Comparison of ENCODE assay signal across 8 mouse cellular contexts in genomic region chr4:137357517-137358254, GRCm38 (mm10). TPM values are rescaled to one million over a fixed set of nuclear protein-coding genes. Genes with fewer than 3 reads are reported as not detected.
DNase-seq lines count a peak whose midpoint lies in the region; ATAC-seq and TF ChIP-seq lines count a peak whose summit lies in the region.

Gene Cdc42 (minus strand): TSS chr4:137357720.

- no peak for TF ChIP-seq CTCF in E14TG2a.4 (conservative IDR thresholded peaks at IDR 0.05; ENCODE audit: low read length)
- TF ChIP-seq CTCF in heart, postnatal 0 days (IDR thresholded peaks at IDR 0.05; ENCODE audit: low read depth): no peak
- TF ChIP-seq CTCF in testis, adult 2 months (IDR thresholded peaks at IDR 0.05; ENCODE audit: control insufficient read depth, insufficient read depth, insufficient replicate concordance, low read depth, low read length): no peak; the same call in 1 of the 2 replicates

- H3K4me3 ChIP-seq in E14TG2a.4 (replicated peaks; ENCODE audit: low read length): peak within 1 kb of the TSS; percentile 88
- H3K4me3 ChIP-seq in forebrain, embryonic 12.5 days (replicated peaks): peak within 1 kb of the TSS; percentile 98
- H3K4me3 ChIP-seq in heart, postnatal 0 days (ENCODE audit: low read depth, low read length): peak within 1 kb of the TSS; percentile 72
- H3K4me3 ChIP-seq in liver, embryonic 16.5 days (ENCODE audit: low read depth, low read length): peak within 1 kb of the TSS; percentile 96
- H3K4me3 ChIP-seq in neural tube, embryonic 13.5 days: peak within 1 kb of the TSS; percentile 97
- peak within 1 kb of the TSS; percentile 94 for H3K4me3 ChIP-seq in testis, adult 2 months (ENCODE audit: control insufficient read depth, low read depth, low read length)

- peak within 1 kb of the TSS; percentile 98 for H3K27ac ChIP-seq in forebrain, embryonic 12.5 days
- H3K27ac ChIP-seq in heart, postnatal 0 days (ENCODE audit: low read depth): peak within 1 kb of the TSS; percentile 96
- H3K27ac ChIP-seq in liver, embryonic 16.5 days (ENCODE audit: low read length): peak within 1 kb of the TSS; percentile 96
- peak within 1 kb of the TSS; percentile 99 for H3K27ac ChIP-seq in neural tube, embryonic 13.5 days (replicated peaks)
- H3K27ac ChIP-seq in testis, adult 2 months (ENCODE audit: control insufficient read depth, insufficient read depth, low read depth, low read length): peak within 1 kb of the TSS; percentile 86

- H3K36me3 ChIP-seq in E14TG2a.4 (ENCODE audit: insufficient read depth, low read length): 0 out of 2 replicates have a peak, but pooled peaks cover 3% of the 10 kb centered on the region
- no peaks in the 10 kb centered on the region for H3K36me3 ChIP-seq in forebrain, embryonic 12.5 days (replicated peaks)
- H3K36me3 ChIP-seq in heart, postnatal 0 days (replicated peaks; ENCODE audit: control insufficient read depth, insufficient read depth, low read length): no peaks in the 10 kb centered on the region
- H3K36me3 ChIP-seq in liver, embryonic 16.5 days (ENCODE audit: control insufficient read depth, insufficient read depth): no peaks in the 10 kb centered on the region
- no peaks in the 10 kb centered on the region for H3K36me3 ChIP-seq in neural tube, embryonic 13.5 days
- no peaks in the 10 kb centered on the region for H3K36me3 ChIP-seq in testis, adult 2 months (ENCODE audit: control insufficient read depth, insufficient read depth, low read length)

- peak; percentile 94 for DNase-seq in c-Kit-positive CD71-positive TER-119-positive erythroid progenitor cells, embryonic 14.5 days (ENCODE audit: low spot score)
- peak; percentile 95 for DNase-seq in heart, postnatal 0 days (ENCODE audit: low spot score)
- peak; percentile 99 for DNase-seq in kidney, postnatal 4 days

- H3K4me2 ChIP-seq in forebrain, embryonic 12.5 days: peak within 1 kb of the TSS; percentile 77
- H3K4me2 ChIP-seq in heart, postnatal 0 days (ENCODE audit: low read depth, low read length): peak within 1 kb of the TSS; percentile 79
- peak within 1 kb of the TSS; percentile 89 for H3K4me2 ChIP-seq in liver, embryonic 16.5 days (ENCODE audit: low read depth, low read length)
- H3K4me2 ChIP-seq in neural tube, embryonic 13.5 days: peak within 1 kb of the TSS; percentile 68

- H3K9me3 ChIP-seq in E14TG2a.4 (ENCODE audit: low read length): no peaks in the 10 kb centered on the region
- no peaks in the 10 kb centered on the region for H3K9me3 ChIP-seq in forebrain, embryonic 12.5 days
- no peaks in the 10 kb centered on the region for H3K9me3 ChIP-seq in heart, postnatal 0 days (replicated peaks; ENCODE audit: control insufficient read depth, low read length)
- no peaks in the 10 kb centered on the region for H3K9me3 ChIP-seq in liver, embryonic 16.5 days (replicated peaks; ENCODE audit: control insufficient read depth, low read length)
- no peaks in the 10 kb centered on the region for H3K9me3 ChIP-seq in neural tube, embryonic 13.5 days

- H3K9ac ChIP-seq in forebrain, embryonic 12.5 days: peak within 1 kb of the TSS; percentile 99
- H3K9ac ChIP-seq in heart, postnatal 0 days (replicated peaks; ENCODE audit: low read depth, low read length): peak within 1 kb of the TSS; percentile 95
- peak within 1 kb of the TSS; percentile 100 for H3K9ac ChIP-seq in liver, embryonic 16.5 days (ENCODE audit: low read depth, low read length)
- H3K9ac ChIP-seq in neural tube, embryonic 13.5 days: peak within 1 kb of the TSS; percentile 99

- TF ChIP-seq EP300 in heart, postnatal 0 days (IDR thresholded peaks at IDR 0.05; ENCODE audit: low read depth): 0 out of 2 replicates have a peak, but pooled peaks have one; percentile 39

- ATAC-seq in forebrain, embryonic 12.5 days (ENCODE audit: low FRiP score): peak; percentile 98
- peak; percentile 98 for ATAC-seq in heart, postnatal 0 days (ENCODE audit: insufficient read depth, low read depth)
- ATAC-seq in liver, embryonic 16.5 days (ENCODE audit: low read depth): peak; percentile 98
- peak; percentile 97 for ATAC-seq in neural tube, embryonic 13.5 days (ENCODE audit: low read depth)

- WGBS in forebrain, embryonic 12.5 days: 0% methylated on average over 34 of the region's 44 CpGs
- WGBS in heart, postnatal 0 days: 0% methylated on average over 31 of the region's 44 CpGs
- 0% methylated on average over 37 of the region's 44 CpGs for WGBS in liver, embryonic 16.5 days (ENCODE audit: insufficient replicate concordance)
- WGBS in neural tube, embryonic 13.5 days: under 1% methylated on average over 42 of the region's 44 CpGs

- peaks cover 6% of the 10 kb centered on the region; the same call in 1 of the 2 replicates for H3K27me3 ChIP-seq in E14TG2a.4 (ENCODE audit: insufficient read depth, low read length)
- H3K27me3 ChIP-seq in forebrain, embryonic 12.5 days: 0 out of 2 replicates have a peak, but pooled peaks cover 5% of the 10 kb centered on the region
- H3K27me3 ChIP-seq in heart, postnatal 0 days (ENCODE audit: control insufficient read depth, insufficient read depth, low read length): no peaks in the 10 kb centered on the region
- H3K27me3 ChIP-seq in liver, embryonic 16.5 days (ENCODE audit: control insufficient read depth, insufficient read depth, low read depth, low read length): no peaks in the 10 kb centered on the region
- no peaks in the 10 kb centered on the region for H3K27me3 ChIP-seq in neural tube, embryonic 13.5 days
- no peaks in the 10 kb centered on the region for H3K27me3 ChIP-seq in testis, adult 2 months (ENCODE audit: control insufficient read depth, insufficient read depth, low read length)

- TF ChIP-seq POLR2A in testis, adult 2 months (IDR thresholded peaks at IDR 0.05; ENCODE audit: control insufficient read depth, low read depth, low read length): peak; percentile 95

- peaks cover 66% of the 10 kb centered on the region for H3K4me1 ChIP-seq in E14TG2a.4 (replicated peaks; ENCODE audit: low read depth, low read length)
- H3K4me1 ChIP-seq in forebrain, embryonic 12.5 days: peaks cover 22% of the 10 kb centered on the region
- peaks cover 36% of the 10 kb centered on the region for H3K4me1 ChIP-seq in heart, postnatal 0 days (ENCODE audit: control insufficient read depth, insufficient read depth)
- H3K4me1 ChIP-seq in liver, embryonic 16.5 days (ENCODE audit: control insufficient read depth, low read depth, low read length): peaks cover 36% of the 10 kb centered on the region
- peaks cover 35% of the 10 kb centered on the region for H3K4me1 ChIP-seq in neural tube, embryonic 13.5 days (replicated peaks)
- H3K4me1 ChIP-seq in testis, adult 2 months (ENCODE audit: control insufficient read depth, insufficient read depth, low read length): peaks cover 11% of the 10 kb centered on the region

RNA-seq across cellular contexts. Expression of gene Cdc42, which starts in this region (rescaled TPM):
- polyA plus RNA-seq in forebrain, embryonic 12.5 days (2016; fragmentation: Nextera tagmentation; extraction: Ambion mirVana): 584 and 589 TPM in 2 replicates
- 295 and 311 TPM in 2 replicates for total RNA-seq in heart, postnatal 0 days (2014; rRNA removed; ENCODE audit: low replicate concordance)
- polyA plus RNA-seq in heart, postnatal 0 days (2015; fragmentation: Nextera tagmentation; extraction: Ambion mirVana): 395 and 397 TPM in 2 replicates
- 235 and 242 TPM in 2 replicates for polyA plus RNA-seq in liver, embryonic 16.5 days (2015; fragmentation: Nextera tagmentation; extraction: Ambion mirVana)
- 869 and 879 TPM in 2 replicates for polyA plus RNA-seq in neural tube, embryonic 13.5 days (2015; fragmentation: Nextera tagmentation; extraction: Ambion mirVana)
- 27.0 and 35.4 TPM in 2 replicates for polyA plus RNA-seq in testis, adult 2 months (2012; rRNA removed)

Comparison
In these comparisons a context has a peak if more than half of its experiments do, and no peak if none do; other contexts are left out.
1. Peak in every context shown above with its lines: DNase-seq, ATAC-seq, H3K4me3 ChIP-seq and H3K27ac ChIP-seq.